Mouse (Mus musculus): ENCODE measurements around the gene Cldn22. TPM values are rescaled to one million over a fixed set of nuclear protein-coding genes. Genes with fewer than 3 reads are reported as not detected.

Gene Cldn22
- not detected in 2 replicates for polyA plus RNA-seq (2015; fragmentation: Nextera tagmentation; extraction: Ambion mirVana)

- Histone ChIP-seq H3K4me2 (no peak within 1 kb of the TSS), H3K9ac (no peak within 1 kb of the TSS), H3K36me3 (no peaks in the 10 kb centered on the region), H3K27ac (no peak within 1 kb of the TSS), H3K4me3 (replicated peaks) (no peak within 1 kb of the TSS), H3K9me3 (replicated peaks) (no peaks in the 10 kb centered on the region), H3K4me1 (replicated peaks) (no peaks in the 10 kb centered on the region), H3K27me3 (no peaks in the 10 kb centered on the region)
- 74% methylated on average over 13 of the region's 13 CpGs for WGBS (ENCODE audit: insufficient replicate concordance)
- ATAC-seq (ENCODE audit: low read depth), result no peak
- no peak for DNase-seq
Observed at GRCm38 (mm10) chr8:47824182-47824581, at the start of gene Cldn22. TSS of gene Cldn22 (plus strand) at chr8:47824482.

- Histone ChIP-seq H3K4me1 (replicated peaks) (no peaks in the 10 kb centered on the region), H3K4me2 (no peak overlapping the region), H3K27me3 (no peaks in the 10 kb centered on the region), H3K9me3 (replicated peaks) (no peaks in the 10 kb centered on the region), H3K36me3 (no peaks in the 10 kb centered on the region), H3K27ac (no peak overlapping the region), H3K4me3 (replicated peaks) (no peak overlapping the region), H3K9ac (no peak overlapping the region)
- no peak for ATAC-seq (ENCODE audit: low read depth)
- 81% methylated on average over 7 of the region's 7 CpGs for WGBS (ENCODE audit: insufficient replicate concordance)
- DNase-seq, result no peak
Observed at GRCm38 (mm10) chr8:47777415-47777814, 46.9 kb upstream of the Cldn22 start.

- WGBS (ENCODE audit: insufficient replicate concordance), result 60% methylated on average over 6 of the region's 6 CpGs
- Histone ChIP-seq H3K9ac (no peak overlapping the region), H3K4me1 (replicated peaks) (no peaks in the 10 kb centered on the region), H3K36me3 (no peaks in the 10 kb centered on the region), H3K4me3 (replicated peaks) (no peak overlapping the region), H3K4me2 (no peak overlapping the region), H3K27ac (no peak overlapping the region), H3K27me3 (no peaks in the 10 kb centered on the region), H3K9me3 (replicated peaks) (no peaks in the 10 kb centered on the region)
- ATAC-seq (ENCODE audit: low read depth), result no peak
- DNase-seq, result no peak
Observed at GRCm38 (mm10) chr8:47779589-47779988, 44.7 kb upstream of the Cldn22 start.

GRCm38 (mm10) chr8:47781881-47782280, 42.4 kb upstream of the Cldn22 start:
- Histone ChIP-seq H3K4me1 (replicated peaks) (no peaks in the 10 kb centered on the region), H3K9ac (no peak overlapping the region), H3K36me3 (no peaks in the 10 kb centered on the region), H3K4me2 (no peak overlapping the region), H3K9me3 (replicated peaks) (no peaks in the 10 kb centered on the region), H3K27me3 (no peaks in the 10 kb centered on the region), H3K4me3 (replicated peaks) (no peak overlapping the region), H3K27ac (no peak overlapping the region)
- WGBS (ENCODE audit: insufficient replicate concordance), result 63% methylated on average over 4 of the region's 4 CpGs
- no peak for ATAC-seq (ENCODE audit: low read depth)
- no peak for DNase-seq

GRCm38 (mm10) chr8:47783544-47783943, 40.7 kb upstream of the Cldn22 start:
- no peaks in the 10 kb centered on the region for H3K36me3 ChIP-seq
- DNase-seq (no peak), ATAC-seq (ENCODE audit: low read depth) (no peak)
- no peaks in the 10 kb centered on the region for H3K4me1 ChIP-seq (replicated peaks)
- H3K4me2 ChIP-seq, result no peak overlapping the region
- no peak overlapping the region for H3K27ac ChIP-seq
- no peaks in the 10 kb centered on the region for H3K9me3 ChIP-seq (replicated peaks)
- H3K9ac ChIP-seq, result no peak overlapping the region
- WGBS (ENCODE audit: insufficient replicate concordance), result 78% methylated on average over 2 of the region's 2 CpGs
- H3K4me3 ChIP-seq (replicated peaks), result no peak overlapping the region
- no peaks in the 10 kb centered on the region for H3K27me3 ChIP-seq

GRCm38 (mm10) chr8:47783944-47784343, 40.3 kb upstream of the Cldn22 start:
- no peaks in the 10 kb centered on the region for H3K27me3 ChIP-seq

GRCm38 (mm10) chr8:47784436-47784835, 39.8 kb upstream of the Cldn22 start:
- H3K4me3 ChIP-seq (replicated peaks), result no peak overlapping the region
- H3K4me2 ChIP-seq, result no peak overlapping the region
- no peak for DNase-seq
- ATAC-seq (ENCODE audit: low read depth), result no peak
- no peaks in the 10 kb centered on the region for H3K36me3 ChIP-seq
- WGBS (ENCODE audit: insufficient replicate concordance), result 69% methylated on average over 7 of the region's 7 CpGs
- H3K27me3 ChIP-seq, result no peaks in the 10 kb centered on the region
- no peak overlapping the region for H3K27ac ChIP-seq
- no peaks in the 10 kb centered on the region for H3K4me1 ChIP-seq (replicated peaks)
- H3K9me3 ChIP-seq (replicated peaks), result no peaks in the 10 kb centered on the region
- H3K9ac ChIP-seq, result no peak overlapping the region

More at GRCm38 (mm10) chr8:47783944-47784343, 40.3 kb upstream of the Cldn22 start:
- no peak overlapping the region for H3K4me3 ChIP-seq (replicated peaks)
- H3K4me2 ChIP-seq, result no peak overlapping the region
- H3K4me1 ChIP-seq (replicated peaks), result no peaks in the 10 kb centered on the region
- no peaks in the 10 kb centered on the region for H3K9me3 ChIP-seq (replicated peaks)
- H3K9ac ChIP-seq, result no peak overlapping the region
- H3K36me3 ChIP-seq, result no peaks in the 10 kb centered on the region
- H3K27ac ChIP-seq, result no peak overlapping the region
- WGBS (ENCODE audit: insufficient replicate concordance), result 69% methylated on average over 6 of the region's 6 CpGs
- ATAC-seq (ENCODE audit: low read depth), result no peak
- DNase-seq, result no peak

GRCm38 (mm10) chr8:47786323-47786722, 38.0 kb upstream of the Cldn22 start:
- Histone ChIP-seq H3K27ac (no peak overlapping the region), H3K4me3 (replicated peaks) (no peak overlapping the region), H3K36me3 (no peaks in the 10 kb centered on the region), H3K4me2 (no peak overlapping the region), H3K9ac (no peak overlapping the region), H3K4me1 (replicated peaks) (no peaks in the 10 kb centered on the region), H3K9me3 (replicated peaks) (no peaks in the 10 kb centered on the region), H3K27me3 (no peaks in the 10 kb centered on the region)
- DNase-seq (no peak), ATAC-seq (ENCODE audit: low read depth) (no peak)
- 70% methylated on average over 15 of the region's 15 CpGs for WGBS (ENCODE audit: insufficient replicate concordance)

- Histone ChIP-seq H3K4me2 (no peak overlapping the region), H3K9ac (no peak overlapping the region), H3K9me3 (replicated peaks) (no peaks in the 10 kb centered on the region), H3K27me3 (no peaks in the 10 kb centered on the region), H3K4me1 (replicated peaks) (no peaks in the 10 kb centered on the region), H3K4me3 (replicated peaks) (no peak overlapping the region), H3K36me3 (no peaks in the 10 kb centered on the region), H3K27ac (no peak overlapping the region)
- ATAC-seq (ENCODE audit: low read depth) (no peak), DNase-seq (no peak)
- 50% methylated on average over 10 of the region's 10 CpGs for WGBS (ENCODE audit: insufficient replicate concordance)
Observed at GRCm38 (mm10) chr8:47787705-47788104, 36.6 kb upstream of the Cldn22 start.

GRCm38 (mm10) chr8:47791986-47792385, 32.3 kb upstream of the Cldn22 start:
- no peak for ATAC-seq (ENCODE audit: low read depth)
- no peaks in the 10 kb centered on the region for H3K4me1 ChIP-seq (replicated peaks)
- H3K36me3 ChIP-seq, result no peaks in the 10 kb centered on the region
- no peaks in the 10 kb centered on the region for H3K27me3 ChIP-seq
- H3K27ac ChIP-seq, result no peak overlapping the region
- no peak overlapping the region for H3K9ac ChIP-seq
- no peak overlapping the region for H3K4me3 ChIP-seq (replicated peaks)
- peaks cover 7% of the 10 kb centered on the region; the same call in 1 of the 2 replicates for H3K9me3 ChIP-seq (replicated peaks)
- no peak for DNase-seq
- WGBS (ENCODE audit: insufficient replicate concordance), result 67% methylated on average over 9 of the region's 9 CpGs
- H3K4me2 ChIP-seq, result no peak overlapping the region

GRCm38 (mm10) chr8:47799438-47799837, 24.8 kb upstream of the Cldn22 start:
- 64% methylated on average over 6 of the region's 6 CpGs for WGBS (ENCODE audit: insufficient replicate concordance)
- H3K4me3 ChIP-seq (replicated peaks), result no peak overlapping the region
- H3K27ac ChIP-seq, result no peak overlapping the region
- no peaks in the 10 kb centered on the region for H3K36me3 ChIP-seq
- no peak overlapping the region for H3K9ac ChIP-seq
- no peak overlapping the region for H3K4me2 ChIP-seq
- DNase-seq (no peak), ATAC-seq (ENCODE audit: low read depth) (no peak)
- no peaks in the 10 kb centered on the region for H3K27me3 ChIP-seq
- no peaks in the 10 kb centered on the region for H3K4me1 ChIP-seq (replicated peaks)
- H3K9me3 ChIP-seq (replicated peaks), result no peaks in the 10 kb centered on the region; the same call in 1 of the 2 replicates

- H3K9ac ChIP-seq, result no peak overlapping the region
- no peaks in the 10 kb centered on the region for H3K36me3 ChIP-seq
- no peak for ATAC-seq (ENCODE audit: low read depth)
- whole genome bisulfite sequencing (ENCODE audit: insufficient replicate concordance), result 51% methylated on average over 2 of the region's 2 CpGs
- no peak for DNase-seq
- no peak overlapping the region for H3K27ac ChIP-seq
- H3K4me1 ChIP-seq (replicated peaks), result no peaks in the 10 kb centered on the region
- no peaks in the 10 kb centered on the region for H3K9me3 ChIP-seq (replicated peaks)
- no peak overlapping the region for H3K4me2 ChIP-seq
- no peaks in the 10 kb centered on the region for H3K27me3 ChIP-seq
- H3K4me3 ChIP-seq (replicated peaks), result no peak overlapping the region
Observed at GRCm38 (mm10) chr8:47802349-47802748, 21.9 kb upstream of the Cldn22 start.
